Mouse (Mus musculus) urinary bladder, postnatal 36 days (tissue): ENCODE results near the gene Trafd1.

ENCODE experiments used
- DNase-seq, 2 experiments: peaks; one replicate each; pipeline ENCODE4 v3.0.0; 2022; ENCODE audit warnings: low spot score in 2 of 2, mixed read lengths in 1 of 2

Gene Trafd1

GRCm38 (mm10) chr5:121385461-121386119 lies at the start of gene Trafd1:
Gene Trafd1, minus strand, starts transcription at chr5:121385632.
- DNase-seq, result peak; percentile 89 to 96

- DNase-seq, result no peak
These were observed 43.5 kb upstream of the Trafd1 start for GRCm38 (mm10) chr5:121428954-121429353.

GRCm38 (mm10) chr5:121423297-121423696 lies 37.9 kb upstream of the Trafd1 start:
- DNase-seq, result no peak

GRCm38 (mm10) chr5:121422787-121423186 lies 37.4 kb upstream of the Trafd1 start:
- DNase-seq, result no peak

GRCm38 (mm10) chr5:121420721-121421120 lies 35.3 kb upstream of the Trafd1 start:
- no peak for DNase-seq

- DNase-seq, result no peak
These were observed 25.5 kb upstream of the Trafd1 start for GRCm38 (mm10) chr5:121410975-121411374.

GRCm38 (mm10) chr5:121407856-121408255 lies 22.4 kb upstream of the Trafd1 start:
- DNase-seq, result peak in 1 of 2 experiments; percentile 29

GRCm38 (mm10) chr5:121400849-121401248 lies 15.4 kb upstream of the Trafd1 start:
- no peak for DNase-seq

GRCm38 (mm10) chr5:121400064-121400463 lies 14.6 kb upstream of the Trafd1 start:
- DNase-seq, result no peak

GRCm38 (mm10) chr5:121399540-121399939 lies 14.1 kb upstream of the Trafd1 start:
- DNase-seq, result no peak

- no peak for DNase-seq
These were observed 13.6 kb upstream of the Trafd1 start for GRCm38 (mm10) chr5:121398965-121399462.

- DNase-seq, result no peak
These were observed 12.9 kb upstream of the Trafd1 start for GRCm38 (mm10) chr5:121398146-121398964.

GRCm38 (mm10) chr5:121397187-121398145 lies 12.0 kb upstream of the Trafd1 start, which contains the start of gene Naa25:
Gene Naa25, plus strand, starts transcription at chr5:121397936.
- peak; percentile 86 to 94 for DNase-seq

GRCm38 (mm10) chr5:121395621-121396020 lies 10.2 kb upstream of the Trafd1 start:
- DNase-seq, result no peak

GRCm38 (mm10) chr5:121393402-121393801 lies 8.0 kb upstream of the Trafd1 start:
- DNase-seq, result peak in 1 of 2 experiments; percentile 14

GRCm38 (mm10) chr5:121392667-121393380 lies 7.4 kb upstream of the Trafd1 start:
- DNase-seq, result no peak

GRCm38 (mm10) chr5:121389691-121390090 lies 4.3 kb upstream of the Trafd1 start:
- DNase-seq, result no peak

GRCm38 (mm10) chr5:121389106-121389505 lies 3.7 kb upstream of the Trafd1 start:
- peak in 1 of 2 experiments; percentile 48 for DNase-seq

- DNase-seq, result peak in 1 of 2 experiments; percentile 61
These were observed 1.7 kb upstream of the Trafd1 start for GRCm38 (mm10) chr5:121387126-121387525.

GRCm38 (mm10) chr5:121386120-121386909 lies 883 bp upstream of the Trafd1 start:
- DNase-seq, result peak in 1 of 2 experiments; percentile 8
